In the genomic region with DNA sequence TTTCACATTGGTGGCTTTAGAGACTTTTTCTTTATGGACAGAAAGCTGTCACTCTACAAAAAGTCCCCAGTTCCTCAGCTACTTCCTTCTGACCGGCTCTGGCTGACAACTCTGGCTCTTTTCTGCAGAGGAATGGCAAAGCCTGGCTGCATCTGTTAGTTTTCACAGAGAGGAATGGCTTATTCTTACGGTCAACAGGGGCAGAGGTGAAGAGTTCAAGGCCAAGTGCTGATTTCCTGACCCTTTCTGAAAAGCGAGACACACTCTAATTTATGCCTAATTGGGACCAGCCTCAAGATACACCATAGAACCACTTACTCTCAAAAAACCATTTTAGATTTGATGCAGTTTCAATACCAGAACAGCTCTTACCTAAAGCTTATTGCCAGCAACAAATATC, we compare ENCODE assay signal across 13 mouse cellular contexts. TPM values are rescaled to one million over a fixed set of nuclear protein-coding genes. Genes with fewer than 3 reads are reported as not detected.
DNase-seq lines count a peak whose midpoint lies in the region; ATAC-seq and TF ChIP-seq lines count a peak whose summit lies in the region.
"Had no signal": no experiment of that assay in that cellular context is flagged by ENCODE, and none has a peak within 500 bp of the region (broad histone marks: within the 10 kb centered on the region; RNA-seq: fewer than 3 reads in every experiment).

No protein-coding gene starts in this region.

- peaks cover 5% of the 10 kb centered on the region for H3K4me1 ChIP-seq in hindbrain, embryonic 11.5 days (replicated peaks; ENCODE audit: control insufficient read depth, insufficient read depth, low read length)
- peaks cover 31% of the 10 kb centered on the region for H3K4me1 ChIP-seq in hindbrain, embryonic 12.5 days
- no peaks in the 10 kb centered on the region; the same call in 1 of the 2 replicates for H3K4me1 ChIP-seq in midbrain, postnatal 0 days (ENCODE audit: insufficient read depth, low read length)
- peaks cover 41% of the 10 kb centered on the region for H3K4me1 ChIP-seq in midbrain, embryonic 13.5 days (replicated peaks)
- peaks cover 22% of the 10 kb centered on the region for H3K4me1 ChIP-seq in forebrain, embryonic 14.5 days (ENCODE audit: control insufficient read depth, insufficient read depth, low read length)

- H3K9me3 ChIP-seq in hindbrain, embryonic 11.5 days (ENCODE audit: control insufficient read depth, low read length), result no peaks in the 10 kb centered on the region
- no peaks in the 10 kb centered on the region for H3K9me3 ChIP-seq in hindbrain, embryonic 12.5 days (replicated peaks)
- H3K9me3 ChIP-seq in midbrain, postnatal 0 days (ENCODE audit: low read length), result no peaks in the 10 kb centered on the region
- no peaks in the 10 kb centered on the region for H3K9me3 ChIP-seq in midbrain, embryonic 13.5 days
- H3K9me3 ChIP-seq in forebrain, embryonic 14.5 days (replicated peaks; ENCODE audit: control insufficient read depth, low read length), result no peaks in the 10 kb centered on the region
- H3K9me3 ChIP-seq: heart, embryonic 12.5 days had no signal

- no peak overlapping the region for H3K4me3 ChIP-seq in hindbrain, embryonic 11.5 days (ENCODE audit: low read depth, low read length)
- H3K4me3 ChIP-seq in hindbrain, embryonic 12.5 days, result no peak overlapping the region
- H3K4me3 ChIP-seq in midbrain, postnatal 0 days (ENCODE audit: low read depth, low read length), result no peak overlapping the region
- no peak overlapping the region for H3K4me3 ChIP-seq in midbrain, embryonic 13.5 days (replicated peaks)
- H3K4me3 ChIP-seq in forebrain, embryonic 14.5 days (ENCODE audit: low read depth, low read length), result no peak overlapping the region
- H3K4me3 ChIP-seq: erythroblast, embryonic 14.5 days; heart, embryonic 12.5 days had no signal

- WGBS in hindbrain, embryonic 11.5 days, result 26% methylated on average over 3 of the region's 3 CpGs
- 24% methylated on average over 3 of the region's 3 CpGs for WGBS in hindbrain, embryonic 12.5 days
- 56% methylated on average over 3 of the region's 3 CpGs for WGBS in midbrain, postnatal 0 days
- WGBS in midbrain, embryonic 13.5 days, result 32% methylated on average over 3 of the region's 3 CpGs
- WGBS in forebrain, embryonic 14.5 days, result 61% methylated on average over 3 of the region's 3 CpGs

- DNase-seq in hindbrain, embryonic 11.5 days (ENCODE audit: low spot score), result peak; percentile 14
- DNase-seq in midbrain, postnatal 0 days (ENCODE audit: low spot score), result no peak
- peak; percentile 32 to 36 for DNase-seq in kidney, postnatal 36 days
- no peak for DNase-seq in adrenal gland, postnatal 10 days
- DNase-seq in adrenal gland, adult 18-20 months (ENCODE audit: low spot score in 2 of 2), result no peak
- DNase-seq in forebrain, embryonic 14.5 days (ENCODE audit: low spot score), result no peak
- DNase-seq: B cell, adult 2 months; cerebellum, postnatal 14 days; lung, postnatal 36 days had no signal

- no peak for TF ChIP-seq CTCF in midbrain, postnatal 0 days (IDR thresholded peaks at IDR 0.05)

- no peak overlapping the region for H3K4me2 ChIP-seq in hindbrain, embryonic 11.5 days (replicated peaks; ENCODE audit: low read depth, low read length)
- no peak overlapping the region for H3K4me2 ChIP-seq in hindbrain, embryonic 12.5 days (replicated peaks)
- no peak overlapping the region for H3K4me2 ChIP-seq in midbrain, postnatal 0 days (ENCODE audit: low read depth, low read length, poor library complexity, severe bottlenecking)
- H3K4me2 ChIP-seq in midbrain, embryonic 13.5 days (replicated peaks), result no peak overlapping the region
- no peak overlapping the region for H3K4me2 ChIP-seq in forebrain, embryonic 14.5 days (ENCODE audit: low read length)
- H3K4me2 ChIP-seq: heart, embryonic 12.5 days had no signal

- H3K27ac ChIP-seq in hindbrain, embryonic 11.5 days (ENCODE audit: low read depth, low read length), result 0 out of 2 replicates have a peak overlapping the region, but pooled peaks have one; percentile 27
- no peak overlapping the region for H3K27ac ChIP-seq in hindbrain, embryonic 12.5 days
- H3K27ac ChIP-seq in midbrain, postnatal 0 days (ENCODE audit: low read depth, low read length), result 0 out of 2 replicates have a peak overlapping the region, but pooled peaks have one; percentile 13
- no peak overlapping the region for H3K27ac ChIP-seq in midbrain, embryonic 13.5 days
- H3K27ac ChIP-seq in forebrain, embryonic 14.5 days (ENCODE audit: low read depth, low read length), result no peak overlapping the region

- ATAC-seq in hindbrain, embryonic 11.5 days (ENCODE audit: low FRiP score), result no peak
- no peak for ATAC-seq in hindbrain, embryonic 12.5 days (ENCODE audit: low FRiP score)
- ATAC-seq in midbrain, postnatal 0 days (ENCODE audit: low FRiP score), result no peak
- no peak for ATAC-seq in midbrain, embryonic 13.5 days
- ATAC-seq in forebrain, embryonic 14.5 days, result no peak

- no peaks in the 10 kb centered on the region for H3K27me3 ChIP-seq in hindbrain, embryonic 11.5 days (ENCODE audit: control insufficient read depth, insufficient read depth, low read length)
- H3K27me3 ChIP-seq in hindbrain, embryonic 12.5 days, result no peaks in the 10 kb centered on the region
- H3K27me3 ChIP-seq in midbrain, postnatal 0 days (ENCODE audit: insufficient read depth, low read length), result no peaks in the 10 kb centered on the region
- no peaks in the 10 kb centered on the region for H3K27me3 ChIP-seq in midbrain, embryonic 13.5 days
- H3K27me3 ChIP-seq in forebrain, embryonic 14.5 days (replicated peaks; ENCODE audit: control insufficient read depth, insufficient read depth, low read length), result no peaks in the 10 kb centered on the region
- H3K27me3 ChIP-seq: heart, embryonic 12.5 days had no signal

- no peak overlapping the region; the same call in 1 of the 2 replicates for H3K9ac ChIP-seq in hindbrain, embryonic 11.5 days (ENCODE audit: low read depth, low read length)
- H3K9ac ChIP-seq in hindbrain, embryonic 12.5 days, result no peak overlapping the region
- no peak overlapping the region for H3K9ac ChIP-seq in midbrain, postnatal 0 days (replicated peaks; ENCODE audit: low read length, poor library complexity, severe bottlenecking)
- H3K9ac ChIP-seq in midbrain, embryonic 13.5 days (replicated peaks), result no peak overlapping the region
- H3K9ac ChIP-seq in forebrain, embryonic 14.5 days (ENCODE audit: low read length), result no peak overlapping the region
- H3K9ac ChIP-seq: heart, embryonic 12.5 days had no signal

- H3K36me3 ChIP-seq in hindbrain, embryonic 11.5 days (ENCODE audit: control insufficient read depth, insufficient read depth, low read length), result no peaks in the 10 kb centered on the region
- H3K36me3 ChIP-seq in hindbrain, embryonic 12.5 days, result no peaks in the 10 kb centered on the region
- H3K36me3 ChIP-seq in midbrain, postnatal 0 days (ENCODE audit: insufficient read depth, low read length), result peaks cover 3% of the 10 kb centered on the region; the same call in 1 of the 2 replicates
- H3K36me3 ChIP-seq in midbrain, embryonic 13.5 days, result peaks cover 3% of the 10 kb centered on the region; the same call in 1 of the 2 replicates
- peaks cover 5% of the 10 kb centered on the region; the same call in 1 of the 2 replicates for H3K36me3 ChIP-seq in forebrain, embryonic 14.5 days (ENCODE audit: control insufficient read depth, insufficient read depth, low read length)

RNA-seq across cellular contexts. Expression of a gene that starts 57.8 kb away (rescaled TPM):
- 17.2 and 23.7 TPM in 2 replicates for polyA plus RNA-seq in hindbrain, embryonic 11.5 days (2014; fragmentation: Nextera tagmentation; extraction: Ambion mirVana)
- polyA plus RNA-seq in hindbrain, embryonic 12.5 days (2016; fragmentation: Nextera tagmentation; extraction: Ambion mirVana), result 22.5 and 23.8 TPM in 2 replicates
- total RNA-seq in midbrain, postnatal 0 days (2014; rRNA removed), result 151 and 175 TPM in 2 replicates
- polyA plus RNA-seq in midbrain, postnatal 0 days (2015; fragmentation: Nextera tagmentation; extraction: Ambion mirVana), result 30.3 and 34.9 TPM in 2 replicates
- polyA plus RNA-seq in midbrain, embryonic 13.5 days (2015; fragmentation: Nextera tagmentation; extraction: Ambion mirVana), result 30.3 and 32.8 TPM in 2 replicates
- 10 to 100 TPM; 24.7 to 36.4 TPM for total RNA-seq in adrenal gland, postnatal 10 days (2021)
- 10 to 100 TPM; 12.8 to 19.9 TPM for total RNA-seq in adrenal gland, adult 18-20 months (2021)
- 31.6 and 33.3 TPM in 2 replicates for polyA plus RNA-seq in forebrain, embryonic 14.5 days (2014; fragmentation: Nextera tagmentation; extraction: Ambion mirVana)

Comparison
In these comparisons a context has a peak if more than half of its experiments do, and no peak if none do; other contexts are left out.
1. H3K27ac ChIP-seq: peak in hindbrain, embryonic 11.5 days (single experiment) and midbrain, postnatal 0 days (single experiment); none in hindbrain, embryonic 12.5 days (single experiment), midbrain, embryonic 13.5 days (single experiment) and forebrain, embryonic 14.5 days (single experiment).
2. DNase-seq: peak in hindbrain, embryonic 11.5 days (single experiment) and kidney, postnatal 36 days (2 of 2); none in midbrain, postnatal 0 days (single experiment), adrenal gland, postnatal 10 days (single experiment), adrenal gland, adult 18-20 months (0 of 2) and forebrain, embryonic 14.5 days (single experiment).